Mouse (Mus musculus) left cerebral cortex, adult 18-20 months (tissue): ENCODE data around the gene Dip2c. TPM values are rescaled to one million over a fixed set of nuclear protein-coding genes. Genes with fewer than 3 reads are reported as not detected.

Experiments
- DNase-seq, 2 experiments: peaks; one replicate each; pipeline ENCODE4 v3.0.0; 2021 to 2022; ENCODE audit warnings: low spot score in 2 of 2, mixed read lengths in 1 of 2
- long read RNA-seq, 2 experiments: library from polyadenylated mRNA; stranded (forward); transcript quantifications; one replicate each; pipeline ENCODE4 v2.0.0; 2021
- total RNA-seq, 2 experiments: library from RNA; stranded (reverse); gene quantifications; 2 replicates each; pipeline ENCODE4 v1.2.3; 2021

Gene Dip2c
- 10 to 100 TPM; 65.5 to 68.1 TPM for total RNA-seq
- long read RNA-seq, experiment 1, partial matches to known transcripts: 13 of 15 reads
- long read RNA-seq, experiment 1, other reads (novel, unspliced or antisense): 2 of 15 reads
- long read RNA-seq, experiment 2, partial matches to known transcripts: 6 of 14 reads
- long read RNA-seq, experiment 2, other reads (novel, unspliced or antisense): 8 of 14 reads

DNA sequence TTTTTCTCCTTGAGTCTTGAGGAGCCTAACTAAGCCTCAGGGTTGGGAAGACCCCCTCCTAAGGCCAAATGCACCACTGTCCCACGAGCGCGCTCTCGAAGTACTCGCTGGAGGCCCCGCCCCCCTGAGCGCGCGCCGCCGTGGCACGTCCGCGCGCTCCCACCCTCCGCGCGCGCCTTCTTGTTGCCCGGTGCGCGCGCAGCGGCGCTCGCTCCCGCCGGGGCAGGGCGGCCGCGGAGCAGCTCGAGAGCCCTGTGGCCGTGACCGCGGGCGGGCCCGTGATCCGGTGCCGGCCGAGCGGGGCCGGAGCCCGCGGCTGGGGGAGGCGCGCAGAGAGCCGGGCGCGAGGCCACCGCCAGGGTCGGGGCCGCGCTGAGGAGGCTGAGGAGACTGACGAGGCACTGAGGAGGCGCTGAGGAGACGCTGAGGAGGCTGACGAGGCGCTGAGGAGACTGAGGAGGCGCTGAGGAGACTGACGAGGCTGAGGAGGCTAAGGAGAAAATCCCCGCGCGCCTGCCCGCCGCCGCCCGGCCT, at the start of gene Dip2c:
Gene Dip2c, plus strand, starts transcription at position 207 of the 534 bp plus-strand sequence.
- DNase-seq: peak; percentile 79 to 89

DNA sequence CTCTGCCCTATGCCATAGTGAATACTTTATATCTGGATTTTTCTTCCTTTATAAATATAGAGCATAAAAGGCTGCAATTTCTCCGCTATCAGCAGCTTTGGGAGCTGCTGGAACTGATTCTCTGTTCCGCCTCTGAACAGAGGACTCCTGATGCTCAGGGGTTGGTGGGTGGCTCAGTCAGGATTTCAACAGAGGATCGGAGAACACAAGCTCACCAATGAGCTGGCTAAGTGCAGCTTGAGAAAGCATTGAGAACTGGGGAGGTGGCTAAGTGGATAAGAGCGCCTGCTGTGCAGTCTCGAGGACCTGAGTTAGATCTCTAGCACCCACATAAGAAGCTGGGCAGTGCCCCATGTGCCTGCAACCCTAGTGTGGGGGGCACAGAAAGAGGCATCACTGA, 49.2 kb upstream of the Dip2c start:
- peak in 1 of 2 experiments; percentile 9 for DNase-seq

DNA sequence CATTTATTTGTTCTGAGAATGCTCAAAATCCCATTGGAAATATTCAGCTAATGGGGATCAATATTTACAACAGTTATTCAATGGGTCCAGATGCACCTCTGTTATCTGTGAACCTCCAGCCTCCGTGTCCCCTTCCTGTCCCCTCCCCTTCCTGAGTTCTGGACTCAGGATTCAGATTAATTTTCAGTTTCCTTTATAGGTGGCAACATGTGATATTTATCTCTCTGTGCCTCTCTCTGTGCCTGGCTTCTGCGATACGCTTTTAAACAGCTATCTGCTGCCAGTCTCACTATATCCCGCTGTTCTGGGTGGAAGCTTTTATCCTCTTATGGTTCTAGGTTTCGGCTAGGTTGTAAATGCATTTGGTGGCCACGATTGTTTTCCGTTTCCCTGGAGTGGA, 38.8 kb upstream of the Dip2c start:
- DNase-seq: no peak

DNA sequence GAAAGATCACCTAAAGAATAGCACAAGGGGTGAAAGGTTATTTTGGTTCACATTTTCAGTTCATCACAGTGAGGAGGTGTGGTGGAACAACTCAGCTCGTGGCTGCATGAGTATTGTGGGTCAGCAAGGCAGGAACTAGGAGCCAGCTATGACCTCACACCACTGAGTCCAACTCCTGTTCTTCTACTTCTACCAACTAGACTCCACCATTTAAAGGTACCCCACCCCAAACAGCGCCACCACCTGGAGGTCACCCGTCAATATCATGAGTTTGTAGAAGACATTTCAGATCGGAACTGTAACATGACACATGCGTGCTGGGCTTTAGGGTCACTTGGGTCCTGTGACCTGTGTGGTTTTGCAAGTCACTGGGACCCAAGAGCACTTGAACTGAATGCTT, 37.2 kb upstream of the Dip2c start:
- no peak for DNase-seq

DNA sequence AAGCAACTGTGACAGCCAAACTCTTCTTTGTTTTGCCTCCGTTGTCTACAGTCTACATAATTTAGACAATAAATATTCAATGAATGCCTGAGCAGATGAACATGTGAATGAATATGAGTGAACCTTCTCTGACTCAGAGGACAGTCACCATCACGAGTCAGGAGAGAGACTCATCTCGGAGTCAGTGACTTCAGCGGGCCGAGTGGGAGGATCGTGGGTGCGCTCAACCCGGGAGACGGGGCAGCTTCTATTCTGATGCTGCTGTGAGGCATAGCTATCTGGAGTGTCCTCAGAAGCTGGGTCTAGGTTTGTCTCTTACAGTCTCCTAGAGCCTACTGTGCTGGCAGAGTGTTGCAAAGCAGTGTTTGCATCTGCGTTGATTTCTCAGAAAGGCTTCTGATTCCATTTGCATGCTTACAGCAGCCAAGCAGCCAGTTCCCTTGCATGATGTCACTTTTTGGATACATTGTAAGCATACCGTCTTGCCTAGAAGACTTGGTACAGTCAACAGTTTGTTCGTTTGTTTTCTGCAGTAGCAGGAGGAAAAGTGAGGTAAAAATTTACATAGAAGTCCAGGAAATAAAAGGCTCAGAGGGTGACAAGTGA, 36.6 kb upstream of the Dip2c start:
- DNase-seq: peak; percentile 85

DNA sequence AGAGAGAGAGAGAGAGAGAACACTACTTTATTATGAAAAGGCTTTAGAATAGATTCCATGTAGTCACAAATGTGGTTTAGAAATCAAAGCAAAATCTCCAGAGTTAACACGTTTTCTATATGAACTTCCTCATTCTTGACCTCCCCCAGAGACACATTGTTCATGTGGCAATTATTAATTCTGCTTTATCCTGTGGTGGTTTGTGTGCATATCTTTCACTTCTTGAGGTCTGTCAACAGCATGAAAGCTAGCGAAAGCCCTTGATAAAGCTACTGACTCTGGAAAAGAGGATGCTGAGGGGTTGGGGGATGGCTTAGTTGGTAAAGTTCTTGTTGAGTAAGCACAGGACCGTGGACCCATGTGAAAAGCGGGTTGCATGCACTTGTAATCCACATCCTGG, 14.6 kb upstream of the Dip2c start:
- DNase-seq: no peak

DNA sequence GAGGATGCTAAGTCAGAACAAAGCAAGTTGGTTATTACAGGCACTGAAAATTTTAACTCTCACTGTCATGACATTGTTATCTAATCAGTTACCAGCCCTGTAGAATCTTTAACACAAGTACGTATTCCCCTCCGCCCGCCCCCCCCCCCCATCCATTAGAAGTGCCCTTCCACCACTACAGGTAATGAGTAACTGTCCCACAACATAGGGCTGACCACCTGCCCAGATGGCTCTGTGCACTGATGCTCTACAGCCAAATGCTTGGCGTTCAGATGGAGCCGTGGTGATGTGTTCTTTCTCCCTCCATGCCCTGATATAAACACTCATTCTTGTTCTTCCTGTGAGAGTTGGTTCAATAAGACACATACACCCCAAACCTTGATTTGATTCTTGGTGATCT, 10.8 kb upstream of the Dip2c start:
- no peak for DNase-seq

DNA sequence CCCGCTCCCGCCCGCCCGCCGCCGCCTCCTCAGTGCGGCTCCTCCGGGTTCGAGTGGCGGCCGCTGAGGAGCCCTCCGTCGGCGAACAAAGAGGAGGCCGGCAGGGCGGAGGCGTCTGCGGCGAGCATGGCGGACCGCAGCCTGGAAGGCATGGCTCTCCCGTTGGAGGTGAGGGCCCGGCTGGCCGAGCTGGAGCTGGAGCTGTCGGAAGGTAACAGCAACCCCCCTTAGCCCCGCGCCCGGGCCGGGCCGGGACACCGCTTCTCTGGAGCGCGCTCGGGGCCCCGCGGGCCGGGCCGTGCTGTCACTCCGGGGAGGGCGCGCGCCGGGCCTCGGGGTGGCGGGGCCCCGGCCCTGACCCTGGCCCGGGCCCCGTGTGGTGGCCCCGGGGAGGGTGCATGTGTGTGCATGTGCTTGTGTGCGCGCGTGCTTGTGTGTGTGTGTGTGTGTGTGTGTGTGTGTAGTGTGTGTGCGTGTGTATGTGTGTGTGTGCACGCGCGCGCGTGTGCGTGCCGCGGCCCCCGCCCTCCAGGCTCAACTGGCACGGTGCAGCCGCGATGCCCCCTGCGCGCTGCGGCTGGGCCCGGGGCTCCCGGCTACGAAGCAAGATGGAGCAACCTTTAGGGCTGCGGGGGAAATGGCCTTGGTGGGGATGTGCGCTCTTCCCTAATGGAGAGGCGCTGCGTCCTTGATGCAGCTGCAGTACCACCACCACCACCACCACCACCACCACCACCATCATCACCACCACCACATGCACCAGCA, 710 bp downstream of the Dip2c start:
- DNase-seq: peak; percentile 28 to 55

DNA sequence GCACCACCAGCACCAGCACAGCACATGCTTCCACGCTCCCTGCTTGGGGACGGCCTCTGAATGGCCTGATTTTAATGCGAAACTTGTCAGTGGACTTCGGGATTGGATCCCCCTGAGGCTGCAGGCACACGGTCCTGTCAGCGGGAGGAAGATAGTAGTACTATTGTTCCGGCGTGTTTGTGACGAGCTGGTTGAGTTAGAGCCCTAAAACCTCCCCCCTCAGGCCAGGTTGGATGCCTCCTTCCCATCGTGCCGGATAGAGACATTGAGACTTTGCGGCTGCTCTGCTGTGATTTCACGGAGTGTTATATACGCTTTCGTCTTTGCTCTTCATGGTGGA, 1.3 kb downstream of the Dip2c start:
- peak; percentile 5 to 25 for DNase-seq

DNA sequence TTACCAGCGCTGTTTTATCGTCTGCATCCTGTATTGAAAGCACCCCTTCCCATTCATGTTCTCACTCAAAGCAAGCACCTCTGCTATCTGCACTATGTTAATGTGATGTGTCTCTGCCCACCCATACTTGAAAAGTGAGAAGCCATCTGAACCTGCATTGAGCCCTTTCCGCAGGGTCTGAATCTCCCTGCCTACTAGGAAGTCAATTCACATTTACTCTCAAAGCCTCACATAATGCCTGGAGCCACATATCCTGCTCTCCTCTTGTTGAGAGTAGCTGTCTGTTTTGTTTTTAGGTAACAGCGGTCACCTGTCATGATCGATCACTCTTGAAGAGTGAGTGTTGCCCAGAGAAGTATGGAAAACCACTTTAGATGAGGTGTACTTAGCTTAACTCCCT, 2.3 kb downstream of the Dip2c start:
- no peak for DNase-seq

DNA sequence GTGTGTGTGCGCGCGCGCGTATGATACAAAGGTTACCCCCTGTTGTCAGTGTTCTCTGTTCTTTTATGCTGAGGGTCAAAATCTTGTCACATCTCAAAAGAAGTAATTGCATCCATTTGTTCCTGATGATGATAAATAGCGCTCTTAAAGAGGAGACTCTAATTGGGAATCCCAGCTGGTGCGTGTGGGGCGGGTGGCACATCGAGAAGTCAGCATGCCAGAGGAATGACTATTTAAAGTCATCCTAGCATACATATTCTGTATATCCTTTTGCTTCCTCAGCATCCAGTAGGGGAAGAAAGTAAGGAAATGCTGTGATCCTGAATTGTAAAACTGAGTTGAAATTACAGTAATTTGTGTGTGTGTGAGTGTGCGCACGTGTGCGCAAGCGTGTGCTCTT, 6.7 kb downstream of the Dip2c start:
- peak; percentile 26 to 37 for DNase-seq

DNA sequence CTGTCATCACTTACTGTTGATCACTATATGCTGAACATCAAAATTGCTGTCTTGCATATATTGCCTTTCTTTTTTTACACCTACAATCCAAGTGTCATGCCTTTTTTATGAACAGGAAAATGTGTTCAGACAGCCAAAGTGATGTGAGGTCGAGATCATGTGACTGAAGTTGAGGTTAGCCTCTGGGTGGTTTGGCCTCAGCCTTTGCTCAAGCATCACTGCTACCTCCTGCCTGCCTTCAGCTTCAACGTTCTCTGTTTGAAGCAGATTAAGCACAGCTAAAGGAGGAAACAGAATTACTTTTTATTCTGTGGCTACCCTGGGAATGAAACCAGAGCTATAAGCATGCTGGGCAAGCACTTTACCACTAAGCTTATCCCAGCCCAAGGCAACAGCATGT, 13.6 kb downstream of the Dip2c start:
- no peak for DNase-seq

DNA sequence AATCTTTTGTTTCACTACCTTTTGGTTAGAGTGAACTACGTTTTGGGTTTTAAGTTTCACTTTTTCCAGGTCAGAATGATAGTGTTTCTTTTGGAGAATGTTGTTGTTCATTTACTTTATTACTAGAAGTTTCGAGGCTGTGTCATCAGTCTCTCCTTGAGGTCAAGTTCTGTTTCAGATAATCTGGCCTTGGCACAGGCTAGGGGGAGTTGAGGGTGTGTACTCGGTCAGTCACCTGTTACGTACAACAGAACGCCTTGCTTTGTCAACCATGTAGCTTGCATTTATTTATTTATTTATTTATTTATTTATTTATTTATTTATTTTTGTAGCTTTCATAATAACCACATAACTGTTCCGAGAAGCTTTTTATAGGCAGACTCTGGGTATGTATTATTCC, 20.0 kb downstream of the Dip2c start:
- no peak for DNase-seq

DNA sequence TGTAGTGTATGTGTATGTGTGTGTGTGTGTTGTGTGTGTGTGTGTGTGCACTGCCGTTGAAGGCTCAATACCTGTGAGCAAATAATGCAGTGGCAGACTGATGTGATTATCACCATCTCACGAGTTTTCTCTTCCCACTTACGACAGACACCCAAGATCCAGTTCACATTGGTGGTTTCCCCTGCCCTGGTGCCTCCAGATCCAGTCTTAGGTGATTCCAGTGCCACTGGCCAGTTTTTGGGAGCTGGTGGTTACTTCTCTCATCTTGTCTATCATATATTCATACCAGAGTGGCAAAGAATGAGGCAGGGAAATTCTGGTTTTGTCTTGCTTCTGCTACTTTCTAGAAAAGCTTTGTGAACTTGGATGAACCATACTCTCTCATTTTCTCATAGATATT, 20.9 kb downstream of the Dip2c start:
- no peak for DNase-seq

DNA sequence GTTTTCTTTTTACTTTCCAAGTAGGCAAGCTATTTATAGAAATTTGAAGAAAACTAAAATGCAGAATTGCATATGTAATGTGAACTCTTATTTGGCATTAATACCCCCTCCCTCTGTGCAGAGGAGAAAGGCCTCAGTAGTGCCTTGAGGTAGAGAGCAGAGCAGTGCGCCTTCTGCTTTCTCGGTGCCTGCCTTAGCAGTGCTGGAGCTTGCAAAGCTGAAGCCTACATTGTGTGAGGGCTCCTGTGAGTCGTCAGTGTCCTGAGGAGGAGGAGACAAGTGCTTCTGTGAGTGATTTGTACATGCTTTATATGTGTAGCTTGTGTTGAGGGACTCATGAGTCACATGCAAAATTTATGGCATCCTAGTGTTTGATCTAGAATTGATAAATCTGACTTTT, 21.4 kb downstream of the Dip2c start:
- no peak for DNase-seq

DNA sequence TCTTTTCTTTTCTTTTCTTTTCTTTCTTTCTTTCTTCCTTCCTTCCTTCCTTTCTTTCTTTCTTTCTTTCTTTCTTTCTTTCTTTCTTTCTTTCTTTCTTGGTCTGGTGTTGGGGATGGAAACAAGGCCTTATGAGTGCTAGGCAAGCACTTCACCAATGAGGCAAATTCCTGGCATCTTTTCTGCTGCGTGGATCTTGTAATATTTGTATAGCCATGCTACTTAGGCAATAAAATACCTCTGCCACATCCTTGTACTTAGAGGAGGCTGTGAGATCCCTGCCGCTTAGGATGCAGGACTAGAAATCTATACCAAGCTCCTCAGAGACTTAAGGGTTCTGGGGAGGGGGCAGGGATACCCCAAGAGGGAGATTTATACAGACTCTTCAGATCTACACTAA, 23.3 kb downstream of the Dip2c start:
- no peak for DNase-seq

DNA sequence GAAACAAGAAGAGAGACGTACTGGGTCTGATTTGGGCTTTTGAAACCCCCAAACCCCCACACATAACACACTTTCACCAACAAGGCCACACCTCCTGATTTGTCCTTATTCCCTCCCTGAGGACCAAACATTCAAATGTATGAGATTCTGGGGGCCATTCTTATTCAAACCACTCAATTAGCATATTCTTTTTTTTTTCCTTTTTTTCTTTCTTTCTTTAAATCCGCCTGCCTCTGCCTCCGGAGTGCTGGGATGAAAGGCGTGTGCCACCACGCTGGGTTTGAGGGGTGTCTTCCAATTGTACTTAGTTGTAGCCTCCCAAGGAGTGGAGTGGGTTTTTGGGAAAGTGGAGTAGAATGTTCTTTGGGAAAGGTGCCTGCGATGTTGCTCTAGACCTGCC, 32.5 kb downstream of the Dip2c start:
- no peak for DNase-seq

DNA sequence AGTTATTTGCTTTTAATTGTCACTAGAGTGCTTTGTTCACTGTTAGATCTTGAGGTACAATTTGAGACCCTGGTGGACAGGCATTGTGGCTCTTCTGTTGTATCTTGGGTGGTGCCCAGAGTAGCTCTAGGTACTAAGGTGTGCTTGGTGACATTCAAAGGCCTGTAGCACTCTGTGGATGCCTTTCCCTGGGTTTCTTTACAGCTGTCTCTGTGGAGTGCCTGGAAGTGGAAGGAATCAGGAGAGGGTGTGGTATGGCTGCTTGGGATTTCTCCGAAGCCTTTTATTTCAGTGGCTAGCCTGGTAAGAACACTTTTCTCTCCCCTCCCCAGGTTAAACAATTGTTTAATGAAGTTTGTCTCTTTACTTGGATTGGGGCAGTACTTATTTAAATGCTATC, 34.5 kb downstream of the Dip2c start:
- no peak for DNase-seq

DNA sequence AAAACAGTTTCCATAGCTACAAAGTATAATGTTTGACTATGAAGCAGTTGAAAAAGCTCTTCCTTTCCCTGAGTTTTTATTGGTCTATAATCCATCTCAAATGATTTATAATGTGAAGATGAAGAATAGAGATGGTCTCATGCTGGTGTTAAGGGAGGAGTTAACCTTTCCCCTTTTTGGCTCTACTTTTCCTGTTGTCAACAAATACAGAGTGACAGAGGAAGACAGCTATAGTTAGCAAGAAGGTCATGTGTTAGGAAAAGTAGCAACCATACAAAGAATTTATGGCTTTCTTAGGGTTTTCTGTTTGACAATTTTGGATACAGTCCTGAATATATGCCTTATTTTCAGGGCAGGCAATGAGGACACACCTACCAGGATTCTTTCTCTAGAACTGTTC, 36.6 kb downstream of the Dip2c start:
- DNase-seq: no peak

DNA sequence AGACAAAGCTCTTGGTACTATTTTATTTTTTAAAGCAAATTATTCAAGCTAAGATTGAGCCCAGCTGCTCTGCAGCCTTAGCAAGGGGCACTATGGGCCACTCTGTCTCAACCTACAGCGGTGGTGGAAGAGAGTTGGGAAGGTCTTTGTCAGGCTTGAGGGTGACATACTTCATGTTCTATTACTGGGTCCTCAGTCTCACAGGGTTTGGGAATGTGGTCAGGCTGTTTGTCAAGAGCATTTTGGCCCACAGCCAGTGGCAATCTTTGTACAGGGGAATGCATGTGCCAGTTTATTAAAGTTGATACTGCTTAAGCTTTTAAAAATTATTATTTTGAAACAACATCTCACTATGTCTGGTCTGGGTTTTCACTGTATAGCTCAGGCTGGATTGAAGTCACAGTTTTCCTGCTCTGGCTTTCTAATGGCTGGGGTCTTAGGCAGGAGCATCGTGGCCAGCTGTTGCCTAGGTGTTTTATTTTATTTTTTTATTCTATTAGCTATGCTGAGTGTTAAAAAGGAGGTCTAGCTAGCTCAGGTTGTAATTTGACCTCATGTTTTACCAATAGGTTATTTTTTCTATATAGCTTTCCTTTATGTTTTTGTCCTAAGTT, 37.9 kb downstream of the Dip2c start:
- no peak for DNase-seq

DNA sequence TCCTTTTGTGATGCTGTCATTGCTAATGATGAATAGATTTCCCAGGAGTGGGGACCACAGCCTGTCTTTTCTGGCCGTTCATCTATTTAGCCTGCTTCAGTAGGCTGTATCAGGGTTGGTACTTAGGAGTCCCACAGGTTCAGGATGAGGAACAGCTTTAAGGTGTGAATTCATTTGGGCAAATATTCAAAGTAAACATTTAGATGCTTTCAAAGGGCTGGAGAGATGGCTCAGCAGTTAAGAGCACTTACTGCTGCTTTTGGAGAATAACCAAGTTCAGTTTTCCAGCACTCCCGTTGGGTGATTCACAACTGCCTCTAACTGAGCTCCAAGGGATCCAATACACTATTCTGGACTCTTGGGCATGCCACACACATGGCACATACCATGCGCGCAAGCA, 38.4 kb downstream of the Dip2c start:
- DNase-seq: no peak

DNA sequence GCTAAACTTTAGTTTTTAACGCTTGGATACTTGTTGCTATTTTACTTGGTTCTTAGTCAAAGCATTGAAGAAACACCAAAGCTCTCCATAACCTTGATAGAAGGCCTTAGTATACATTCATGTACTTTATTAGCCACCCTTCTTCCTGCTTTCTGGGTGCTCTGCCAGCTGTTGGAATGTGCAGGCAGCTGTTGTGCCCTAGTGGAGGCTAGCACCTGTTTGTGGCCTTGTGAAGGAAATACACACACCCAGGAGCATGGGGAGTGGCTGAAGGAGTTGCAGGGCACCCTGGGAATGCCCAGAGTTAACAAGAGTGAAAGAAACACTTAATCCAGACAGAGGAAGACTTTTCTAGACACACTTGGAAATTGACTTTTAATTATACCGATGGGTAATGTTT, 43.4 kb downstream of the Dip2c start:
- no peak for DNase-seq
